Mouse (Mus musculus) left cerebral cortex, adult 8-10 months (tissue): ENCODE results near the gene Smim26. TPM values are rescaled to one million over a fixed set of nuclear protein-coding genes. Genes with fewer than 3 reads are reported as not detected.
A peak's percentile ranks its signal among the peaks of the same experiment; 100 is the strongest.
"Not testable (repeated sequence)": the region's sequence is repeated elsewhere in the genome, so short reads cannot be mapped to it uniquely, and the experiment has no call there.

Source experiments
- DNase-seq, 2 experiments: peaks; one replicate each; pipeline ENCODE4 v3.0.0; 2022; ENCODE audit warnings: low spot score in 2 of 2
- total RNA-seq, 4 experiments: library from RNA; stranded (reverse); gene quantifications; 2 replicates each; pipeline ENCODE4 v1.2.4; 2022

The Smim26 gene
- total RNA-seq = 10 to 100 TPM; 43.5 to 54.6 (median 48.8) TPM

GRCm38 (mm10) chr2:144593951-144594651 lies at the start of gene Smim26:
Gene Smim26, plus strand, starts transcription at chr2:144594054.
- peak; percentile 65 to 83 for DNase-seq

- no peak for DNase-seq
Measured at GRCm38 (mm10) chr2:144544630-144545029, 49.2 kb upstream of the Smim26 start.

- no peak for DNase-seq
Measured at GRCm38 (mm10) chr2:144545061-144545460, 48.8 kb upstream of the Smim26 start.

GRCm38 (mm10) chr2:144545481-144545880 lies 48.4 kb upstream of the Smim26 start:
- no peak for DNase-seq

- DNase-seq = no peak
Measured at GRCm38 (mm10) chr2:144547559-144547958, 46.3 kb upstream of the Smim26 start.

- DNase-seq = peak; percentile 60 to 65
Measured at GRCm38 (mm10) chr2:144550529-144550928, 43.3 kb upstream of the Smim26 start, which contains the start of gene Rbbp9. Gene Rbbp9, minus strand, starts transcription at chr2:144550869.

GRCm38 (mm10) chr2:144553905-144554304 lies 39.9 kb upstream of the Smim26 start:
- no peak for DNase-seq

GRCm38 (mm10) chr2:144555286-144555819 lies 38.5 kb upstream of the Smim26 start:
- DNase-seq = no peak

GRCm38 (mm10) chr2:144555820-144556552 lies 37.9 kb upstream of the Smim26 start, which contains the start of gene Sec23b:
Gene Sec23b, plus strand, starts transcription at chr2:144556229.
- DNase-seq = peak; percentile 94 to 95

- DNase-seq = no peak
Measured at GRCm38 (mm10) chr2:144588723-144589122, 5.1 kb upstream of the Smim26 start.

GRCm38 (mm10) chr2:144593036-144593435 lies 818 bp upstream of the Smim26 start:
- not testable (repeated sequence) for DNase-seq

GRCm38 (mm10) chr2:144598006-144598405 lies 4.2 kb downstream of the Smim26 start:
- no peak for DNase-seq

- peak; percentile 77 to 90 for DNase-seq
Measured at GRCm38 (mm10) chr2:144599831-144600687, 6.2 kb downstream of the Smim26 start, which contains the start of gene Dtd1. Gene Dtd1, plus strand, starts transcription at chr2:144599897.

GRCm38 (mm10) chr2:144601576-144601975 lies 7.7 kb downstream of the Smim26 start:
- DNase-seq = no peak

- DNase-seq = no peak
Measured at GRCm38 (mm10) chr2:144613956-144614355, 20.1 kb downstream of the Smim26 start.

GRCm38 (mm10) chr2:144617074-144617874 lies 23.4 kb downstream of the Smim26 start:
- DNase-seq = no peak

GRCm38 (mm10) chr2:144621491-144621890 lies 27.6 kb downstream of the Smim26 start:
- DNase-seq = peak in 1 of 2 experiments; percentile 3

GRCm38 (mm10) chr2:144633551-144633950 lies 39.7 kb downstream of the Smim26 start:
- DNase-seq = no peak

GRCm38 (mm10) chr2:144634231-144634630 lies 40.4 kb downstream of the Smim26 start:
- DNase-seq = no peak

GRCm38 (mm10) chr2:144634729-144635128 lies 40.9 kb downstream of the Smim26 start:
- DNase-seq = no peak
